Mouse (Mus musculus) small intestine, adult 2 months (tissue): ENCODE measurements around the gene C5ar1.

Experiments used
- CTCF ChIP-seq: fragments of 200-500 bp; IDR thresholded peaks from 2 replicates; pipeline ENCODE4 v1.5.1; 2012; ENCODE audit warnings: low read depth, mild to moderate bottlenecking, control low read depth, inconsistent platforms, low read length, moderate library complexity, mixed read lengths; ENCODE audit not compliant: insufficient replicate concordance, insufficient read length; ENCODE audit errors: extremely low read depth
- POLR2A ChIP-seq: fragments of 200-500 bp; IDR thresholded peaks from 2 replicates; pipeline ENCODE4 v1.6.1; 2012; ENCODE audit warnings: low read depth, mild to moderate bottlenecking, control low read depth, inconsistent platforms, low read length, moderate library complexity

DNA sequence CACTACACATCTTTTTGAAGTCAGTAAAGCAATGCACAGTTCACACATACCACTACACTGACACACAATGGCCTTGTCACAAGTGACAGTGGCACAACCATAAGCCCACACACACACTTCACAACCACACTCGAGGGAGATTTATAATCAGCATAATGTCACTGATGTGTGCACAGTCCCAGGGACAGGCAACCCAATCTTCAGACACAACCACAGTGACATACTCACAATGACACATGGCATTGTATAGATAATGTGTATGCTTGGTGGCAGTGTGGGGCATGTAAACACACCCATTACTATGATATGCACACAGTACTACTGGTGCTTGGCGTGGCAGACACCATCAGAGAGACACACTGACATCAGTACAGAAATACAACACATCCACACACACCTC, 36.8 kb upstream of the C5ar1 start:
- TF ChIP-seq CTCF (no peak), POLR2A (no peak)
